Mouse (Mus musculus): ENCODE results near the gene 2310022A10Rik. TPM values are rescaled to one million over a fixed set of nuclear protein-coding genes. Genes with fewer than 3 reads are reported as not detected.
"Not testable (repeated sequence)": the region's sequence is repeated elsewhere in the genome, so short reads cannot be mapped to it uniquely, and the experiment has no call there.

2310022A10Rik gene
- polyA plus RNA-seq, 1 experiment from 2014 or later: 21.8 TPM

DNA sequence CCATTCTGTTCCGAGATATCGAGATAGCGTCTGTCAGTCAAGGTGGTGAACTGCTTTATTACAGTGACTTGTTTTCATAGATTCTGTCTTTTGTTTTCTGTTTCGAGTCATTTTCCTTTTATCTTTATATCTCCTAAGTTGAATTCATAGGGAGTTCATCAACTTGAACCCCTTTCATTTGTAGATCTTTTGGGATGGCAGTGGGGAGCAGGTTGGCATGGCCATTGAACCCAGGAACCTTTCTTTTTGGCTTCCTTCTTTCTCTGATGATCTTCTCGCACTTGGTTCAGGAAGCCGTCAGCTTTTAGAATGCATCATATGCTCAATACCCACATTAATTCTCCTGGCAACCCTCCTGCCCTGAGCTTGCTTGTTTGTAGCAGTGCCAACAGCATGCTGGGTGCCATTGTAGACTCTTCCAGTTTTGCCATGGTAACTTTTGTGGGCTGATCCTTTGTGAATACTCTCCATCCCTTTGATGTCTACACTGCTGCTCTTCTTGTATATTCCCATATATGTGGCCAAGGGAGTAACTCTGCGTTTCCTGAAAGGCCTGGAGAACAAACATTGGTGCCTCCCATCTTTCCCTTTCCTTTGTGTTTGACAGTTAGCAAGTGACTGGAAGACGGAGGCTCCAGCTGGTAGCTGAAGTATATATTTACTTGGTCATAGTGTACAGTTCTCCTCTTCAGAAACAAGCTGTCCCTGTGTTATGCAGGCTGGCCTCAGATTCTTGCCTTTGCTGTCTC, 60.9 kb downstream of the 2310022A10Rik start:
- WGBS: 72% methylated on average over 8 of the region's 8 CpGs

GRCm38 (mm10) chr7:27621028-27621427, 68.0 kb downstream of the 2310022A10Rik start:
- 72% methylated on average over 6 of the region's 6 CpGs for WGBS
- Histone ChIP-seq H3K9me3 (ENCODE audit: control insufficient read depth, low read length) (no peaks in the 10 kb centered on the region), H3K4me2 (ENCODE audit: low read depth, low read length) (no peak overlapping the region), H3K36me3 (ENCODE audit: control insufficient read depth, insufficient read depth, low read length) (peaks cover 25% of the 10 kb centered on the region), H3K4me3 (ENCODE audit: low read length) (no peak overlapping the region), H3K4me1 (ENCODE audit: control insufficient read depth, insufficient read depth, low read length) (no peaks in the 10 kb centered on the region), H3K27me3 (replicated peaks; ENCODE audit: control insufficient read depth, insufficient read depth, low read length) (no peaks in the 10 kb centered on the region), H3K9ac (ENCODE audit: low read depth, low read length) (no peak overlapping the region), H3K27ac (ENCODE audit: low read length) (no peak overlapping the region)
- no peak for ATAC-seq

More for the DNA sequence above, 60.9 kb downstream of the 2310022A10Rik start:
- Histone ChIP-seq H3K36me3 (ENCODE audit: control insufficient read depth, insufficient read depth, low read length) (peaks cover 7% of the 10 kb centered on the region; the same call in 1 of the 2 replicates), H3K9ac (ENCODE audit: low read depth, low read length) (no peak overlapping the region), H3K27ac (ENCODE audit: low read length) (no peak overlapping the region), H3K4me3 (ENCODE audit: low read length) (no peak overlapping the region), H3K4me2 (ENCODE audit: low read depth, low read length) (no peak overlapping the region), H3K27me3 (replicated peaks; ENCODE audit: control insufficient read depth, insufficient read depth, low read length) (no peaks in the 10 kb centered on the region), H3K4me1 (ENCODE audit: control insufficient read depth, insufficient read depth, low read length) (no peaks in the 10 kb centered on the region), H3K9me3 (ENCODE audit: control insufficient read depth, low read length) (no peaks in the 10 kb centered on the region)
- no peak for ATAC-seq

GRCm38 (mm10) chr7:27622234-27622633, 69.2 kb downstream of the 2310022A10Rik start:
- Histone ChIP-seq H3K9ac (ENCODE audit: low read depth, low read length) (no peak overlapping the region), H3K27ac (ENCODE audit: low read length) (no peak overlapping the region), H3K9me3 (ENCODE audit: control insufficient read depth, low read length) (no peaks in the 10 kb centered on the region), H3K36me3 (ENCODE audit: control insufficient read depth, insufficient read depth, low read length) (peaks cover 22% of the 10 kb centered on the region), H3K4me3 (ENCODE audit: low read length) (no peak overlapping the region), H3K27me3 (replicated peaks; ENCODE audit: control insufficient read depth, insufficient read depth, low read length) (no peaks in the 10 kb centered on the region), H3K4me2 (ENCODE audit: low read depth, low read length) (no peak overlapping the region), H3K4me1 (ENCODE audit: control insufficient read depth, insufficient read depth, low read length) (no peaks in the 10 kb centered on the region)
- 72% methylated on average over 1 of the region's 1 CpGs for WGBS
- ATAC-seq: no peak

DNA sequence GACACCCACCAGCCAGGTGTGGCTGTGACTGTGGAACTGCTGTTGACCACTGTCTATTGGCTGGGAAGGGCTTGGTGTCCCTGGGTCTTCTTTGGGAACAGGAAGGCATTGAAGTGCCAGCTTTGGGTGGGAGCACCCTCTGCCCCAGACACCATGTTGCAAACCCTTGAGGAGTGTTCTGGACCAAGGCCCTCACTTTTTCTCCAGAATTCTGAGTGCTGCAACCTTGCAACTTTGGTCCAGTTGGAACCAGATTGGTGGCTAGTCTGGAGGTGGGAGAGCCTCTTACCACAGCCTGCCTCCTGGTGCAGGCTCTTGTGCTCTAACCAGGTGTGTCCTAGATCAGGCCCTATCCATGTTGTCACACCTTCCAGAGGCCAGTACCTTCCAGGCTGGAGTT, 71.9 kb downstream of the 2310022A10Rik start:
- peaks cover 23% of the 10 kb centered on the region for H3K36me3 ChIP-seq (ENCODE audit: control insufficient read depth, insufficient read depth, low read length)
- no peak overlapping the region for H3K27ac ChIP-seq (ENCODE audit: low read length)

DNA sequence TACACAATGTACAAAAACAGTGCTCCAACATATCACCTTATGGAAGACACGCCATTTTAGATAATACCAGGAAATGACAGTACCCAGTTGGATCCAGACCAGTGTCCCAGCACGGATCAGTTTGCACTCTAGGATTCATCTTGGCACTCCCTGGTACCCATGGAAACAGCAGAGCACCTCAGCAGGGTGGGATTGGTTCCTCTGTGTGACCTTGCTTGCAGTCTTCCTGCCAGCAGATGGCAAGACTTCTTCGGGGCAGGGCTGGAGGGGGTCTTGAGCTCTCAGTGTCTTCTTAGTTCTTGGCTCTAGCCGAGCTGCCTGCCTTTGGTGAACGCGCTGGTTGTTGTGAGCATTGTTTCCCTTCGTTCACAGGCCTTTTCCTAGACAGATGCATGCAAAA, 74.7 kb downstream of the 2310022A10Rik start:
- Histone ChIP-seq H3K27ac (ENCODE audit: low read length) (no peak overlapping the region), H3K9ac (ENCODE audit: low read depth, low read length) (no peak overlapping the region), H3K4me2 (ENCODE audit: low read depth, low read length) (no peak overlapping the region), H3K9me3 (ENCODE audit: control insufficient read depth, low read length) (no peaks in the 10 kb centered on the region), H3K36me3 (ENCODE audit: control insufficient read depth, insufficient read depth, low read length) (peaks cover 16% of the 10 kb centered on the region; the same call in 1 of the 2 replicates), H3K27me3 (replicated peaks; ENCODE audit: control insufficient read depth, insufficient read depth, low read length) (no peaks in the 10 kb centered on the region), H3K4me3 (ENCODE audit: low read length) (no peak overlapping the region), H3K4me1 (ENCODE audit: control insufficient read depth, insufficient read depth, low read length) (no peaks in the 10 kb centered on the region)
- no peak for ATAC-seq
- WGBS: 89% methylated on average over 7 of the region's 7 CpGs

More for the DNA sequence above, 71.9 kb downstream of the 2310022A10Rik start:
- Histone ChIP-seq H3K9ac (ENCODE audit: low read depth, low read length) (no peak overlapping the region), H3K9me3 (ENCODE audit: control insufficient read depth, low read length) (no peaks in the 10 kb centered on the region), H3K4me1 (ENCODE audit: control insufficient read depth, insufficient read depth, low read length) (no peaks in the 10 kb centered on the region), H3K4me3 (ENCODE audit: low read length) (no peak overlapping the region), H3K27me3 (replicated peaks; ENCODE audit: control insufficient read depth, insufficient read depth, low read length) (no peaks in the 10 kb centered on the region), H3K4me2 (ENCODE audit: low read depth, low read length) (no peak overlapping the region)
- no peak for ATAC-seq

DNA sequence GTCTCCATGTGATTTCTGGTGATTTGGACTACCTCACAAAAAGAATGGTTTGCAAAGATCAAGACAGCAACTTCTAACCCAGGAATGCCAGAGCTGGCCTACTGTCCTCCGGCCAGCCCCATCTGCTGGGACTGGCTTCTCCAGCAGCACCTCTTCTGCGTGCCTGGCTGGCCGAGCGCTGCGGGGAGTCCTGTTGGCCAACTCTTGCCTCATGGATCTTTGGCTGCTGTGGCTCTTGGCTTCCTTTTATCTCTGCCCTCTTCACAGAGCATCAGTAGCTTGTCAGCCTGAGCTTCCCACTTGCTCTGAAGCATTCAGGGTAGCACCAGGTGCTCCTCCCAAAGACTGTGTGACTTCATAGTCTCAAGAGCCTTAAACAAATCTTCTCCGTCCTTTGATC, 75.2 kb downstream of the 2310022A10Rik start:
- no peak overlapping the region for H3K27ac ChIP-seq (ENCODE audit: low read length)
- no peak overlapping the region for H3K4me3 ChIP-seq (ENCODE audit: low read length)
- H3K36me3 ChIP-seq (ENCODE audit: control insufficient read depth, insufficient read depth, low read length): peaks cover 20% of the 10 kb centered on the region; the same call in 1 of the 2 replicates
- no peaks in the 10 kb centered on the region for H3K27me3 ChIP-seq (replicated peaks; ENCODE audit: control insufficient read depth, insufficient read depth, low read length)
- 98% methylated on average over 6 of the region's 6 CpGs for WGBS
- no peaks in the 10 kb centered on the region for H3K9me3 ChIP-seq (ENCODE audit: control insufficient read depth, low read length)
- no peak overlapping the region for H3K9ac ChIP-seq (ENCODE audit: low read depth, low read length)
- ATAC-seq: no peak
- H3K4me2 ChIP-seq (ENCODE audit: low read depth, low read length): no peak overlapping the region
- H3K4me1 ChIP-seq (ENCODE audit: control insufficient read depth, insufficient read depth, low read length): no peaks in the 10 kb centered on the region

GRCm38 (mm10) chr7:27628816-27629215, 75.8 kb downstream of the 2310022A10Rik start:
- H3K36me3 ChIP-seq (ENCODE audit: control insufficient read depth, insufficient read depth, low read length): peaks cover 20% of the 10 kb centered on the region; the same call in 1 of the 2 replicates
- H3K4me1 ChIP-seq (ENCODE audit: control insufficient read depth, insufficient read depth, low read length); H3K27me3 ChIP-seq (replicated peaks; ENCODE audit: control insufficient read depth, insufficient read depth, low read length); H3K27ac ChIP-seq (ENCODE audit: low read length); H3K4me3 ChIP-seq (ENCODE audit: low read length); ATAC-seq; H3K9me3 ChIP-seq (ENCODE audit: control insufficient read depth, low read length); H3K4me2 ChIP-seq (ENCODE audit: low read depth, low read length); H3K9ac ChIP-seq (ENCODE audit: low read depth, low read length): not testable (repeated sequence)
- WGBS: 96% methylated on average over 7 of the region's 7 CpGs

DNA sequence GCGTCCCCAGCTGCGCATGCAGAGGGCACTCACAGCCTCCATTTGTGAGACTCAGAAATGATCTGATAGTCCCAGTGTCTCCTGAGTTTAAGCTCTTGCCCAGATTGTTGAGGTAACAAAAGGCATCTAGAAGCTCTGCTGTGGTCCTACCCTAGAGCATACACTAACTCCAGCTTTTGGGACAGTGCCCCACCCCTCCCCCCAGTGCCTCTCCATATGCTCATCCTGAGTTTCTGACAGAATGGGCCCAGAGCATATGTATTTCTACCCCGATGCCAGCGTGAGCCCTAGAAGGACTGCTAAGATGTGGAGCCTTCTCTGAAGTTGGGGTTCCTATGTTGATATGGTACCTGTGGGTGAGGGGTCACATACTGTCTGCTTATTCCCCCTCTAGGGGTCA, 78.4 kb downstream of the 2310022A10Rik start:
- no peak overlapping the region for H3K27ac ChIP-seq (ENCODE audit: low read length)
- peaks cover 27% of the 10 kb centered on the region for H3K36me3 ChIP-seq (ENCODE audit: control insufficient read depth, insufficient read depth, low read length)
- H3K27me3 ChIP-seq (replicated peaks; ENCODE audit: control insufficient read depth, insufficient read depth, low read length): no peaks in the 10 kb centered on the region
- H3K4me2 ChIP-seq (ENCODE audit: low read depth, low read length): no peak overlapping the region
- H3K9me3 ChIP-seq (ENCODE audit: control insufficient read depth, low read length): no peaks in the 10 kb centered on the region
- no peak for ATAC-seq
- 96% methylated on average over 4 of the region's 4 CpGs for WGBS
- no peaks in the 10 kb centered on the region for H3K4me1 ChIP-seq (ENCODE audit: control insufficient read depth, insufficient read depth, low read length)
- H3K9ac ChIP-seq (ENCODE audit: low read depth, low read length): no peak overlapping the region
- no peak overlapping the region for H3K4me3 ChIP-seq (ENCODE audit: low read length)
